Mouse (Mus musculus) kidney, embryonic 15.5 days (tissue): Measurements from ENCODE around the gene Acot1. TPM values are rescaled to one million over a fixed set of nuclear protein-coding genes. Genes with fewer than 3 reads are reported as not detected.
A peak's percentile ranks its signal among the peaks of the same experiment; 100 is the strongest.
"Not testable (repeated sequence)": the region's sequence is repeated elsewhere in the genome, so short reads cannot be mapped to it uniquely, and the experiment has no call there.

Experiments used
- ATAC-seq: fragments of 200-750 bp; cut with Nextera tagmentation; replicated peaks from 2 replicates; pipeline ENCODE4 v1.8.0; 2017; ENCODE audit warnings: moderate TSS enrichment; ENCODE audit not compliant: low FRiP score
- H3K27ac ChIP-seq: fragments of 300-500 bp; sonication (generic); 2 replicates; pipeline ENCODE4 v1.5.1; 2015; ENCODE audit warnings: mild to moderate bottlenecking, inconsistent platforms
- H3K27me3 ChIP-seq: fragments of 300-500 bp; sonication (generic); 2 replicates; pipeline ENCODE4 v1.6.1; 2015; ENCODE audit warnings: inconsistent platforms
- H3K36me3 ChIP-seq: fragments of 300-500 bp; sonication (generic); 2 replicates; pipeline ENCODE4 v1.6.1; 2015; ENCODE audit warnings: inconsistent platforms
- H3K4me1 ChIP-seq: fragments of 300-500 bp; sonication (generic); 2 replicates; pipeline ENCODE4 v1.6.1; 2015; ENCODE audit warnings: inconsistent platforms
- H3K4me2 ChIP-seq: fragments of 300-500 bp; sonication (generic); 2 replicates; pipeline ENCODE4 v1.6.1; 2015; ENCODE audit warnings: moderate library complexity, mild to moderate bottlenecking, inconsistent platforms
- H3K4me3 ChIP-seq: fragments of 300-500 bp; sonication (generic); replicated peaks from 2 replicates; pipeline ENCODE4 v1.5.1; 2015; ENCODE audit warnings: mild to moderate bottlenecking, inconsistent platforms
- H3K9ac ChIP-seq: fragments of 300-500 bp; sonication (generic); 2 replicates; pipeline ENCODE4 v1.6.1; 2015; ENCODE audit warnings: mild to moderate bottlenecking, inconsistent platforms
- H3K9me3 ChIP-seq: fragments of 300-500 bp; sonication (generic); replicated peaks from 2 replicates; pipeline ENCODE4 v1.6.1; 2016; ENCODE audit warnings: inconsistent platforms
- WGBS: fragments of 180-500 bp; shearing (Covaris S2); methylation state at CpG from one replicate; pipeline ENCODE4 v1.1.7; 2015; ENCODE audit warnings: mixed read lengths; 5-methylcytosine and 5-hydroxymethylcytosine counted together
- polyA plus RNA-seq: library from polyadenylated mRNA; unstranded; fragments of >200 nt; fragmentation: Nextera tagmentation; extraction: Ambion mirVana; gene quantifications from 2 replicates; pipeline ENCODE4 v1.2.1, GENCODE M21; 2015

Acot1 gene
- polyA plus RNA-seq = 53.7 and 55.2 TPM in 2 replicates

- H3K36me3 ChIP-seq, H3K9me3 ChIP-seq, H3K27me3 ChIP-seq: not testable (repeated sequence)
- peak within 1 kb of the TSS; percentile 59 for H3K27ac ChIP-seq
- H3K9ac ChIP-seq = peak within 1 kb of the TSS; percentile 50
- H3K4me2 ChIP-seq = peak within 1 kb of the TSS; percentile 73
- ATAC-seq = peak; percentile 94
- 2% methylated on average over 57 of the region's 70 CpGs for WGBS
- H3K4me3 ChIP-seq = peak within 1 kb of the TSS; percentile 53
- H3K4me1 ChIP-seq = peaks cover 40% of the 10 kb centered on the region
Measured at GRCm38 (mm10) chr12:84009171-84009965, at the start of gene Acot1. TSS of gene Acot1 (plus strand) at chr12:84009490.

- no peak overlapping the region for H3K4me2 ChIP-seq
- H3K27ac ChIP-seq = no peak overlapping the region
- H3K4me1 ChIP-seq = no peaks in the 10 kb centered on the region
- no peak overlapping the region for H3K4me3 ChIP-seq
- no peak for ATAC-seq
- no peaks in the 10 kb centered on the region for H3K27me3 ChIP-seq
- H3K9ac ChIP-seq = no peak overlapping the region
- H3K9me3 ChIP-seq = no peaks in the 10 kb centered on the region
- 80% methylated on average over 7 of the region's 7 CpGs for WGBS
- no peaks in the 10 kb centered on the region for H3K36me3 ChIP-seq
Measured at GRCm38 (mm10) chr12:83965235-83965634, 44.1 kb upstream of the Acot1 start.

- WGBS = 63% methylated on average over 2 of the region's 2 CpGs
- Histone ChIP-seq H3K9me3 (no peaks in the 10 kb centered on the region), H3K4me3 (no peak overlapping the region), H3K27me3 (no peaks in the 10 kb centered on the region), H3K4me2 (no peak overlapping the region), H3K4me1 (no peaks in the 10 kb centered on the region), H3K36me3 (no peaks in the 10 kb centered on the region), H3K9ac (no peak overlapping the region), H3K27ac (no peak overlapping the region)
- ATAC-seq = peak; percentile 70; the same call in 1 of the 2 replicates
Measured at GRCm38 (mm10) chr12:83972117-83972516, 37.2 kb upstream of the Acot1 start.

GRCm38 (mm10) chr12:83978862-83979261 is 30.4 kb upstream of the Acot1 start:
- no peak overlapping the region for H3K27ac ChIP-seq
- no peaks in the 10 kb centered on the region for H3K36me3 ChIP-seq
- H3K9me3 ChIP-seq = no peaks in the 10 kb centered on the region
- no peak overlapping the region for H3K9ac ChIP-seq
- H3K27me3 ChIP-seq = no peaks in the 10 kb centered on the region
- peaks cover 6% of the 10 kb centered on the region; the same call in 1 of the 2 replicates for H3K4me1 ChIP-seq
- no peak overlapping the region for H3K4me3 ChIP-seq
- no peak for ATAC-seq
- 91% methylated on average over 6 of the region's 6 CpGs for WGBS
- H3K4me2 ChIP-seq = no peak overlapping the region

DNA sequence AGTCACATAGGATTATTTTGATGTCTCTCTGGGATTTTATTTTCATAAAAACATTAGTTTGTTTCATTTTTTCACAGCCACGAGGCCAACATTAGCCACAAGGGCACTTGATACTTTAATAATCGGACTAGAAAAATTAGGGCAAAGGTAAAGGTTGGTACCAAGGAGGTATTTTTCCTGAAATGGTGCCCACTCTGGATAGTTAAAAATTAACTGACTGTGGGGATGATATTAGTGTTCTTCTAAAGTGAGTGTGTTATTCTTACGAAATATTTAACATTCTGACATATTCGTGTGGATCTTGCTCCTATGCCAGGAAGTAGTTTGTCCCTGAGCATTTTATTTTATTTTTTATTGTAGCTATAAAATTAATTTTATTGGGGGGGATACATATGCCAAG is 27.7 kb upstream of the Acot1 start:
- no peak overlapping the region for H3K4me2 ChIP-seq
- no peak overlapping the region for H3K9ac ChIP-seq
- no peaks in the 10 kb centered on the region for H3K9me3 ChIP-seq
- no peak for ATAC-seq
- no peaks in the 10 kb centered on the region for H3K27me3 ChIP-seq
- peaks cover 9% of the 10 kb centered on the region; the same call in 1 of the 2 replicates for H3K4me1 ChIP-seq
- no peak overlapping the region for H3K27ac ChIP-seq
- no peak overlapping the region for H3K4me3 ChIP-seq
- WGBS = 87% methylated on average over 4 of the region's 4 CpGs
- H3K36me3 ChIP-seq = no peaks in the 10 kb centered on the region

DNA sequence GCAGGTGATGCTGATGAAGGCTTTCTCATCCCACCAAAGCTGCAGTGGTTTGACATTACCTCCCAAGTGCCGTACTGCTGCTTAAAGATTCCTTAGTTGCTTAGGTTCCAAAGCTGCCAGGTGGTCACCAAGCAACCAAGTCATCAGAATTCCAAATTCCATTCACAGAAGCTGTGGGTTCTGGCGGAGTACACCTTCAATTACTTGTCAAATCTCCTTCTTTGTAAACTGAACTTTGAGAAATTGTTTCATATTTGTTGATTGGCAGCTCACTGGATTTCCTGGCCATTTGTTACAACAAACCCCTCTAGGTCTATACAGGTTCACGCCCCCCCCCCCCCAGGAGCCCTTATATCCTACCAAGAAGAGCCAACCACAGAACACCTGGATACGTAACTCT is 24.5 kb upstream of the Acot1 start, which contains the start of gene Heatr4:
Gene Heatr4 (minus strand): TSS at position 101 of the 400 bp plus-strand sequence.
- Histone ChIP-seq H3K4me1 (peaks cover 25% of the 10 kb centered on the region), H3K27me3 (no peaks in the 10 kb centered on the region), H3K27ac (no peak within 1 kb of the TSS), H3K4me2 (no peak within 1 kb of the TSS), H3K36me3 (no peaks in the 10 kb centered on the region; the same call in 1 of the 2 replicates), H3K9me3 (no peaks in the 10 kb centered on the region; the same call in 1 of the 2 replicates), H3K9ac (no peak within 1 kb of the TSS), H3K4me3 (no peak within 1 kb of the TSS)
- no peak for ATAC-seq
- WGBS = 84% methylated on average over 4 of the region's 4 CpGs

- H3K9me3 ChIP-seq = no peaks in the 10 kb centered on the region; the same call in 1 of the 2 replicates
- H3K27me3 ChIP-seq = no peaks in the 10 kb centered on the region
- 0 out of 2 replicates have a peak, but pooled peaks have one; percentile 1 for ATAC-seq
- H3K27ac ChIP-seq = peak overlapping the region; percentile 94
- peak overlapping the region; percentile 65 for H3K4me3 ChIP-seq
- WGBS = 20% methylated on average over 8 of the region's 8 CpGs
- peaks cover 23% of the 10 kb centered on the region for H3K4me1 ChIP-seq
- peak overlapping the region; percentile 80 for H3K4me2 ChIP-seq
- H3K9ac ChIP-seq = peak overlapping the region; percentile 76; the same call in 1 of the 2 replicates
- H3K36me3 ChIP-seq = peaks cover 7% of the 10 kb centered on the region; the same call in 1 of the 2 replicates
Measured at GRCm38 (mm10) chr12:83987242-83987582, 22.1 kb upstream of the Acot1 start.

DNA sequence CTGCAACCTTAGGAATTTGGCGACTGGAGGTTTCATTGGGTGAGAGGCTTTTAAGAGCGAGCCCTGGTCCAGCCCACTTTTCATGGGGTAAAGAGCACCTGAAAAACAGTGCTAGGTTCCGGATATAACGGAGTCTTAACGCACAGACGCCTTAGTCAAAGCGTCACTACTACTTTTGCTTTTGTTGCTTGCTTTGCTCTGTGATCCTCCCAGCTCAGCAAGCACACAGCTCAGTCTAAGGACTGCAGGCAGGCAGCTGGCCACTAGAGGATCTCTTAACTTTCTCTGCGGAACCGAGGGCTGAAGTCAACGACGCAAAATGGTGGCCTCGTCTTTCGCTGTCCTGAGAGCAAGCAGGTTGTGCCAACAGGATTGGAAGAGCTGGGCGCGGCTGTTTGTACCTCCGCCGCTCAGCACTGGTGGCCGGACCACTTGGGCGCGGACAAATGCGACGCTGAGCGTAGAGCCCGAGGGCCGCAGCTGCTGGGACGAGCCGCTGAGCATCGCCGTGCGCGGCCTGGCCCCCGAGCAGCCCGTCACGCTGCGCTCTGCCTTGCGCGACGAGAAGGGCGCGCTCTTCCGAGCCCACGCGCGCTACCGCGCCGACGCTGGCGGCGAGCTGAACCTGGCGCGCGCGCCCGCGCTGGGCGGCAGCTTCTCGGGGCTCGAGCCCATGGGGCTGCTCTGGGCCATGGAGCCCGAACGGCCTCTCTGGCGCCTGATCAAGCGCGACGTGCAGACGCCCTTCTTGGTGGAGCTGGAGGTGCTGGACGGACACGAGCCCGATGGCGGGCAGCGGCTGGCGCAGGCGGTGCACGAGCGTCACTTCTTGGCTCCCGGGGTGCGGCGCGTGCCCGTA is 21.5 kb upstream of the Acot1 start, which contains the start of gene Acot2:
Gene Acot2 (plus strand): TSS at position 279 of the 859 bp plus-strand sequence.
- Histone ChIP-seq H3K9me3 (no peaks in the 10 kb centered on the region; the same call in 1 of the 2 replicates), H3K36me3 (peaks cover 8% of the 10 kb centered on the region; the same call in 1 of the 2 replicates), H3K9ac (peak within 1 kb of the TSS; percentile 76), H3K4me1 (peaks cover 20% of the 10 kb centered on the region), H3K27me3 (no peaks in the 10 kb centered on the region), H3K4me3 (peak within 1 kb of the TSS; percentile 65), H3K27ac (peak within 1 kb of the TSS; percentile 94), H3K4me2 (peak within 1 kb of the TSS; percentile 80)
- under 1% methylated on average over 80 of the region's 80 CpGs for WGBS
- peak; percentile 90 for ATAC-seq

DNA sequence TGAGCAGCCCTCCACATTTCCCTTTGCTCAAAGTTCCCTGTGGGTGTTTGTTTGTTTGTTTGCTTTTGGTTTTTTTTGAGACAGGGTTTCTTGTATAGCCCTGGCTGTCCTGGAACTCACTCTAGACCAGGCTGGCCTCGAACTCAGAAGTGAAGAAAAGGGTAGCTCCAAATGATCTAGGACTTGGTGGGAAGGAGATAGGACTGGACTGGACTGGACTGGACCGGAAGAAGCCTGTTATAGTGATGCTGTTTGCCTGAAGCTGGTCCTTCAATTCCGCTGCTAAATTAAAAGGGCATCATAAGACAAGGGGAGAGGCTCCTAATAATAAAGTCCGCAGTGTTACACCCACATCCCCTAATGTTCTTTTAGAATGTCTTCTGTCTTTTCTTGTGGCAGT is 20.8 kb upstream of the Acot1 start:
- Histone ChIP-seq H3K4me1 (peaks cover 20% of the 10 kb centered on the region), H3K27ac (peak overlapping the region; percentile 94; the same call in 1 of the 2 replicates), H3K9ac (peak overlapping the region; percentile 76), H3K36me3 (peaks cover 15% of the 10 kb centered on the region), H3K4me3 (peak overlapping the region; percentile 65), H3K9me3 (no peaks in the 10 kb centered on the region; the same call in 1 of the 2 replicates), H3K27me3 (no peaks in the 10 kb centered on the region), H3K4me2 (peak overlapping the region; percentile 80)
- WGBS = 56% methylated on average over 4 of the region's 4 CpGs
- ATAC-seq = no peak

- peaks cover 22% of the 10 kb centered on the region for H3K36me3 ChIP-seq
- peaks cover 20% of the 10 kb centered on the region for H3K4me1 ChIP-seq
- H3K4me3 ChIP-seq = no peak overlapping the region
- WGBS = 98% methylated on average over 4 of the region's 4 CpGs
- no peak overlapping the region for H3K9ac ChIP-seq
- no peak overlapping the region for H3K27ac ChIP-seq
- H3K4me2 ChIP-seq = no peak overlapping the region
- ATAC-seq = no peak
- H3K27me3 ChIP-seq = no peaks in the 10 kb centered on the region
- H3K9me3 ChIP-seq = no peaks in the 10 kb centered on the region; the same call in 1 of the 2 replicates
Measured at GRCm38 (mm10) chr12:83989378-83989777, 19.9 kb upstream of the Acot1 start.

GRCm38 (mm10) chr12:83997221-83997620 is 12.1 kb upstream of the Acot1 start:
- no peak overlapping the region for H3K4me2 ChIP-seq
- 68% methylated on average over 2 of the region's 2 CpGs for WGBS
- H3K9ac ChIP-seq = no peak overlapping the region
- H3K9me3 ChIP-seq = 0 out of 2 replicates have a peak, but pooled peaks cover 6% of the 10 kb centered on the region
- ATAC-seq = no peak
- no peak overlapping the region for H3K27ac ChIP-seq
- no peaks in the 10 kb centered on the region for H3K27me3 ChIP-seq
- peaks cover 17% of the 10 kb centered on the region for H3K36me3 ChIP-seq
- H3K4me3 ChIP-seq = no peak overlapping the region
- H3K4me1 ChIP-seq = peaks cover 24% of the 10 kb centered on the region
